Mouse (Mus musculus) forebrain, embryonic 11.5 days (tissue): ENCODE measurements around the gene Gm10334. TPM values are rescaled to one million over a fixed set of nuclear protein-coding genes. Genes with fewer than 3 reads are reported as not detected.
"Not testable (repeated sequence)": the region's sequence is repeated elsewhere in the genome, so short reads cannot be mapped to it uniquely, and the experiment has no call there.

Source experiments
- ATAC-seq: fragments of 200-750 bp; cut with Nextera tagmentation; replicated peaks from 2 replicates; pipeline ENCODE4 v1.8.0; 2017; ENCODE audit warnings: moderate TSS enrichment; ENCODE audit not compliant: low FRiP score
- DNase-seq: peaks from one replicate; pipeline ENCODE4 v3.0.0-alpha.2; 2017; ENCODE audit warnings: low spot score
- H3K27ac ChIP-seq: fragments of 300-500 bp; sonication (generic); 2 replicates; pipeline ENCODE4 v1.5.1; 2014; ENCODE audit warnings: low read depth, low read length
- H3K27me3 ChIP-seq: fragments of 300-500 bp; sonication (generic); 2 replicates; pipeline ENCODE4 v1.6.1; 2014; ENCODE audit warnings: mild to moderate bottlenecking, low read length, mixed read lengths; ENCODE audit not compliant: control insufficient read depth, insufficient read depth
- H3K36me3 ChIP-seq: fragments of 300-500 bp; sonication (generic); 2 replicates; pipeline ENCODE4 v1.6.1; 2014; ENCODE audit warnings: mild to moderate bottlenecking, low read length, moderate library complexity, mixed read lengths; ENCODE audit not compliant: control insufficient read depth, insufficient read depth
- H3K4me1 ChIP-seq: fragments of 300-500 bp; sonication (generic); replicated peaks from 2 replicates; pipeline ENCODE4 v1.6.1; 2014; ENCODE audit warnings: low read length, mixed read lengths; ENCODE audit not compliant: control insufficient read depth, insufficient read depth
- H3K4me2 ChIP-seq: fragments of 300-500 bp; sonication (generic); 2 replicates; pipeline ENCODE4 v1.6.1; 2014; ENCODE audit warnings: low read depth, mild to moderate bottlenecking, low read length, moderate library complexity, mixed read lengths; ENCODE audit not compliant: severe bottlenecking
- H3K4me3 ChIP-seq: fragments of 300-500 bp; sonication (generic); 2 replicates; pipeline ENCODE4 v1.5.1; 2014; ENCODE audit warnings: low read depth, low read length
- H3K9ac ChIP-seq: fragments of 300-500 bp; sonication (generic); 2 replicates; pipeline ENCODE4 v1.6.1; 2014; ENCODE audit warnings: low read length
- H3K9me3 ChIP-seq: fragments of 300-500 bp; sonication (generic); 2 replicates; pipeline ENCODE4 v1.6.1; 2016; ENCODE audit warnings: low read length, mixed read lengths; ENCODE audit not compliant: control insufficient read depth
- WGBS: fragments of 180-500 bp; shearing (Covaris S2); extraction: QIAGEN DNeasy Blood & Tissue Kit; methylation state at CpG from one replicate; pipeline ENCODE4 v1.1.7; 2014; 5-methylcytosine and 5-hydroxymethylcytosine counted together
- polyA plus RNA-seq: library from polyadenylated mRNA; unstranded; fragments of >200 nt; fragmentation: Nextera tagmentation; extraction: Ambion mirVana; gene quantifications from 2 replicates; pipeline ENCODE4 v1.2.1, GENCODE M21; 2014

Gene Gm10334
- not detected in 2 replicates for polyA plus RNA-seq

GRCm38 (mm10) chr6:41446045-41446444, at the start of gene Gm10334:
TSS of gene Gm10334 (minus strand) at chr6:41446145.
- not testable (repeated sequence) for H3K27ac ChIP-seq, H3K9me3 ChIP-seq, H3K4me1 ChIP-seq, H3K4me3 ChIP-seq, H3K27me3 ChIP-seq, DNase-seq, H3K4me2 ChIP-seq, ATAC-seq, H3K9ac ChIP-seq, H3K36me3 ChIP-seq

GRCm38 (mm10) chr6:41458632-41459031, 12.7 kb upstream of the Gm10334 start, which contains the start of gene Prss1:
TSS of gene Prss1 (plus strand) at chr6:41458932.
- not testable (repeated sequence) for H3K4me3 ChIP-seq, H3K36me3 ChIP-seq, DNase-seq, H3K4me1 ChIP-seq, ATAC-seq, H3K9ac ChIP-seq, H3K9me3 ChIP-seq, H3K27me3 ChIP-seq, H3K27ac ChIP-seq, H3K4me2 ChIP-seq

- not testable (repeated sequence) for H3K27ac ChIP-seq, H3K36me3 ChIP-seq, H3K4me1 ChIP-seq, DNase-seq, H3K4me2 ChIP-seq, H3K9ac ChIP-seq, H3K27me3 ChIP-seq, H3K9me3 ChIP-seq, H3K4me3 ChIP-seq, ATAC-seq
- WGBS, result 91% methylated on average over 2 of the region's 2 CpGs
Measured at GRCm38 (mm10) chr6:41442261-41442660, 3.7 kb downstream of the Gm10334 start.

Other genes starting within 250 kb of the Gm10334 start
- gene Try4, start 143.9 kb downstream of the Gm10334 start, polyA plus RNA-seq, result not detected in 2 replicates
- not detected in 2 replicates for gene Try5, start 129.3 kb downstream of the Gm10334 start, polyA plus RNA-seq
- not detected in 2 replicates for gene Try10, start 92.0 kb downstream of the Gm10334 start, polyA plus RNA-seq
- gene Prss3, start 68.5 kb downstream of the Gm10334 start, polyA plus RNA-seq, result not detected in 2 replicates
- gene Gm5771, start 53.8 kb downstream of the Gm10334 start, polyA plus RNA-seq, result not detected in 2 replicates
- not detected in 2 replicates for gene Prss1, start 12.8 kb upstream of the Gm10334 start, polyA plus RNA-seq
- gene Prss2, start 75.6 kb upstream of the Gm10334 start, polyA plus RNA-seq, result not detected in 2 replicates
- gene Ephb6, start 159.3 kb upstream of the Gm10334 start, polyA plus RNA-seq, result 14.4 and 16.2 TPM in 2 replicates
- 0.12 and 0.27 TPM in 2 replicates for gene Trpv6, start 190.3 kb upstream of the Gm10334 start, polyA plus RNA-seq
- not detected in 2 replicates for gene Trpv5, start 234.6 kb upstream of the Gm10334 start, polyA plus RNA-seq
- gene Llcfc1, start 238.3 kb upstream of the Gm10334 start, polyA plus RNA-seq, result not detected in 2 replicates